ENCODE assay signal across 8 mouse cellular contexts in genomic region chr13:4771120-4772075, GRCm38 (mm10).
DNase-seq lines count a peak whose midpoint lies in the region; ATAC-seq and TF ChIP-seq lines count a peak whose summit lies in the region.

No protein-coding gene starts in this region.

- no peak overlapping the region for H3K4me2 ChIP-seq in forebrain, embryonic 11.5 days (ENCODE audit: low read depth, low read length, severe bottlenecking)
- peak overlapping the region; percentile 63 for H3K4me2 ChIP-seq in heart, embryonic 14.5 days (ENCODE audit: low read length)
- peak overlapping the region; percentile 35; the same call in 1 of the 2 replicates for H3K4me2 ChIP-seq in kidney, postnatal 0 days (ENCODE audit: low read length)
- no peak overlapping the region for H3K4me2 ChIP-seq in midbrain, postnatal 0 days (ENCODE audit: low read depth, low read length, poor library complexity, severe bottlenecking)

- H3K36me3 ChIP-seq in forebrain, embryonic 11.5 days (ENCODE audit: control insufficient read depth, insufficient read depth, low read length) = no peaks in the 10 kb centered on the region
- H3K36me3 ChIP-seq in heart, embryonic 14.5 days (ENCODE audit: control insufficient read depth, insufficient read depth, low read length) = no peaks in the 10 kb centered on the region
- H3K36me3 ChIP-seq in kidney, postnatal 0 days (ENCODE audit: insufficient read depth, low read length) = no peaks in the 10 kb centered on the region
- H3K36me3 ChIP-seq in midbrain, postnatal 0 days (ENCODE audit: insufficient read depth, low read length) = no peaks in the 10 kb centered on the region
- no peaks in the 10 kb centered on the region for H3K36me3 ChIP-seq in testis, adult 2 months (ENCODE audit: control insufficient read depth, insufficient read depth, low read length)

- no peaks in the 10 kb centered on the region for H3K27me3 ChIP-seq in forebrain, embryonic 11.5 days (ENCODE audit: control insufficient read depth, insufficient read depth, low read length)
- no peaks in the 10 kb centered on the region for H3K27me3 ChIP-seq in heart, embryonic 14.5 days (ENCODE audit: control insufficient read depth, insufficient read depth, low read length)
- H3K27me3 ChIP-seq in kidney, postnatal 0 days (ENCODE audit: insufficient read depth, low read length) = no peaks in the 10 kb centered on the region
- no peaks in the 10 kb centered on the region for H3K27me3 ChIP-seq in midbrain, postnatal 0 days (ENCODE audit: insufficient read depth, low read length)
- no peaks in the 10 kb centered on the region for H3K27me3 ChIP-seq in testis, adult 2 months (ENCODE audit: control insufficient read depth, insufficient read depth, low read length)

- TF ChIP-seq POLR2A in testis, adult 2 months (IDR thresholded peaks at IDR 0.05; ENCODE audit: control insufficient read depth, low read depth, low read length) = no peak

- peak; percentile 99 for ATAC-seq in CD4-positive, CD25-positive, alpha-beta regulatory T cell, adult 4 months
- ATAC-seq in forebrain, embryonic 11.5 days (replicated peaks; ENCODE audit: low FRiP score) = peak; percentile 97
- peak; percentile 100 for ATAC-seq in heart, embryonic 14.5 days (ENCODE audit: insufficient number of reproducible peaks, insufficient read depth, low FRiP score, low read depth)
- peak; percentile 100 for ATAC-seq in kidney, postnatal 0 days (replicated peaks; ENCODE audit: low FRiP score, low read depth)
- peak; percentile 95 for ATAC-seq in midbrain, postnatal 0 days (ENCODE audit: low FRiP score)

- WGBS in forebrain, embryonic 11.5 days = 47% methylated on average over 12 of the region's 12 CpGs
- 7% methylated on average over 12 of the region's 12 CpGs for WGBS in heart, embryonic 14.5 days
- 27% methylated on average over 12 of the region's 12 CpGs for WGBS in kidney, postnatal 0 days
- WGBS in midbrain, postnatal 0 days = 50% methylated on average over 12 of the region's 12 CpGs

- peak; percentile 60 for TF ChIP-seq CTCF in kidney, postnatal 0 days (IDR thresholded peaks at IDR 0.05; ENCODE audit: low read depth)
- TF ChIP-seq CTCF in midbrain, postnatal 0 days (IDR thresholded peaks at IDR 0.05) = peak; percentile 47
- peak; percentile 12; the same call in 1 of the 2 replicates for TF ChIP-seq CTCF in testis, adult 2 months (IDR thresholded peaks at IDR 0.05; ENCODE audit: control insufficient read depth, insufficient read depth, insufficient replicate concordance, low read depth, low read length)

- no peaks in the 10 kb centered on the region for H3K4me1 ChIP-seq in forebrain, embryonic 11.5 days (replicated peaks; ENCODE audit: control insufficient read depth, insufficient read depth, low read length)
- peaks cover 0 to 3% of the 10 kb centered on the region in 2 experiments; a peak in 1 of 4 replicates for H3K4me1 ChIP-seq in heart, embryonic 14.5 days (ENCODE audit: control insufficient read depth in 2 of 2, insufficient read depth in 2 of 2, low read length in 2 of 2)
- H3K4me1 ChIP-seq in kidney, postnatal 0 days (replicated peaks; ENCODE audit: insufficient read depth, low read length) = no peaks in the 10 kb centered on the region
- no peaks in the 10 kb centered on the region for H3K4me1 ChIP-seq in midbrain, postnatal 0 days (ENCODE audit: insufficient read depth, low read length)
- H3K4me1 ChIP-seq in testis, adult 2 months (ENCODE audit: control insufficient read depth, insufficient read depth, low read length) = peaks cover 4% of the 10 kb centered on the region

- H3K9me3 ChIP-seq in forebrain, embryonic 11.5 days (ENCODE audit: control insufficient read depth, low read length) = no peaks in the 10 kb centered on the region
- H3K9me3 ChIP-seq in heart, embryonic 14.5 days (ENCODE audit: control insufficient read depth, low read length) = no peaks in the 10 kb centered on the region
- no peaks in the 10 kb centered on the region for H3K9me3 ChIP-seq in kidney, postnatal 0 days (replicated peaks; ENCODE audit: low read length)
- H3K9me3 ChIP-seq in midbrain, postnatal 0 days (ENCODE audit: low read length) = no peaks in the 10 kb centered on the region

- no peak overlapping the region for H3K4me3 ChIP-seq in forebrain, embryonic 11.5 days (ENCODE audit: low read depth, low read length)
- H3K4me3 ChIP-seq in heart, embryonic 14.5 days (ENCODE audit: control insufficient read depth in 1 of 2, insufficient read depth in 1 of 2, low read depth in 1 of 2, low read length in 2 of 2) = peak overlapping the region; percentile 1 to 27; a peak in 3 of 4 replicates
- no peak overlapping the region for H3K4me3 ChIP-seq in kidney, postnatal 0 days (replicated peaks; ENCODE audit: low read depth, low read length)
- H3K4me3 ChIP-seq in midbrain, postnatal 0 days (ENCODE audit: low read depth, low read length) = no peak overlapping the region
- H3K4me3 ChIP-seq in testis, adult 2 months (ENCODE audit: control insufficient read depth, low read depth, low read length) = no peak overlapping the region; the same call in 1 of the 2 replicates

- H3K27ac ChIP-seq in forebrain, embryonic 11.5 days (ENCODE audit: low read depth, low read length) = no peak overlapping the region
- peak overlapping the region; percentile 92 to 97 for H3K27ac ChIP-seq in heart, embryonic 14.5 days (replicated peaks in 1 of 2; ENCODE audit: control insufficient read depth in 1 of 2, insufficient read depth in 1 of 2, low read depth in 2 of 2, low read length in 2 of 2)
- H3K27ac ChIP-seq in kidney, postnatal 0 days = peak overlapping the region; percentile 72
- peak overlapping the region; percentile 47 for H3K27ac ChIP-seq in midbrain, postnatal 0 days (ENCODE audit: low read depth, low read length)
- peak overlapping the region; percentile 79 for H3K27ac ChIP-seq in testis, adult 2 months (ENCODE audit: control insufficient read depth, insufficient read depth, low read depth, low read length)

- peak; percentile 56 for DNase-seq in brain, embryonic 18.5 days (ENCODE audit: low read depth, low spot score)
- DNase-seq in forebrain, embryonic 11.5 days (ENCODE audit: low spot score) = peak; percentile 69
- DNase-seq in kidney, postnatal 0 days (ENCODE audit: low spot score) = peak; percentile 98
- DNase-seq in liver = peak; percentile 48
- DNase-seq in midbrain, postnatal 0 days (ENCODE audit: low spot score) = peak; percentile 84

- H3K9ac ChIP-seq in forebrain, embryonic 11.5 days (ENCODE audit: low read length) = no peak overlapping the region
- H3K9ac ChIP-seq in heart, embryonic 14.5 days (ENCODE audit: low read length) = peak overlapping the region; percentile 64
- H3K9ac ChIP-seq in kidney, postnatal 0 days (ENCODE audit: low read depth, low read length) = no peak overlapping the region
- no peak overlapping the region for H3K9ac ChIP-seq in midbrain, postnatal 0 days (replicated peaks; ENCODE audit: low read length, poor library complexity, severe bottlenecking)

Comparison
In these comparisons a context has a peak if more than half of its experiments do, and no peak if none do; other contexts are left out.
1. DNase-seq: peak in every context shown above with its lines; median percentile 98 in kidney, postnatal 0 days; 84 in midbrain, postnatal 0 days; 69 in forebrain, embryonic 11.5 days; 56 in brain, embryonic 18.5 days; 48 in liver.
2. H3K4me2 ChIP-seq: peak in heart, embryonic 14.5 days (single experiment) and kidney, postnatal 0 days (single experiment); none in forebrain, embryonic 11.5 days (single experiment) and midbrain, postnatal 0 days (single experiment).
3. H3K4me3 ChIP-seq: peak in heart, embryonic 14.5 days (2 of 2); none in forebrain, embryonic 11.5 days (single experiment), kidney, postnatal 0 days (single experiment), midbrain, postnatal 0 days (single experiment) and testis, adult 2 months (single experiment).
4. Peak in every context shown above with its lines, with median percentiles within 50 percentile points of each other: ATAC-seq and CTCF ChIP-seq.